Mouse (Mus musculus) E14TG2a.4 (cell line): ENCODE results near the gene Mt3.
"Not testable (repeated sequence)": the region's sequence is repeated elsewhere in the genome, so short reads cannot be mapped to it uniquely, and the experiment has no call there.

Experiments used
- CTCF ChIP-seq: conservative IDR thresholded peaks from 2 replicates; pipeline ENCODE4 v1.5.1; 2014; ENCODE audit warnings: low read length
- NANOG ChIP-seq: IDR thresholded peaks from 2 replicates; pipeline ENCODE4 v1.6.1; 2014; ENCODE audit warnings: borderline replicate concordance, low read length, mixed read lengths
- POU5F1 ChIP-seq: IDR thresholded peaks from 2 replicates; pipeline ENCODE4 v1.6.1; 2014; ENCODE audit warnings: low read length, borderline replicate concordance

DNA sequence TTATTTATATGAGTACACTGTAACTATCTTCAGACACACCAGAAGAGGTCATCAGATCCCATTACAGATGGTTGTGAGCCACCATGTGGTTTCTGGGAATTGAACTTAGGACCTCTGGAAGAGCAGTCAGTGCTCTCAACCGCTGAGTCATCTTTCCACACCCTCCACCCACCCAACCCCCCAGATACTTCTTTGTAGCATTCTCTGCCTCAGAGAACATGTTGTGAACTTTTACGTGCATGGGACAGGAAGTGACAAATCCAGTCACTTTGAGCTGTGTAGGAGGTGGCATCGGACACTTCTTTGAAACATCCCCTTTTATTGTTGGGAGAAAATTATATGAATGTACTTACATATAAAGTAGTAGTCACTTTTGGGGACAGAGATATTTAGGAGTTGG lies 17.8 kb upstream of the Mt3 start:
- TF ChIP-seq CTCF, NANOG, POU5F1: not testable (repeated sequence)
